Mouse (Mus musculus) lung, embryonic 14.5 days (tissue): ENCODE data around the gene Bptf. TPM values are rescaled to one million over a fixed set of nuclear protein-coding genes. Genes with fewer than 3 reads are reported as not detected.
"Not testable (repeated sequence)": the region's sequence is repeated elsewhere in the genome, so short reads cannot be mapped to it uniquely, and the experiment has no call there.

ENCODE experiments used
- ATAC-seq: fragments of 200-750 bp; cut with Nextera tagmentation; 2 replicates; pipeline ENCODE4 v1.8.0; 2017; ENCODE audit warnings: mild to moderate bottlenecking, moderate TSS enrichment, moderate library complexity; ENCODE audit not compliant: insufficient read depth
- DNase-seq: peaks from one replicate; pipeline ENCODE4 v3.0.0-alpha.2; 2015
- H3K27ac ChIP-seq: fragments of 300-500 bp; sonication (generic); 2 replicates; pipeline ENCODE4 v1.5.1; 2014; ENCODE audit warnings: low read depth, mild to moderate bottlenecking, moderate library complexity
- H3K27me3 ChIP-seq: fragments of 300-500 bp; sonication (generic); 2 replicates; pipeline ENCODE4 v1.6.1; 2014; ENCODE audit warnings: low read length, control low read depth; ENCODE audit not compliant: insufficient read depth
- H3K36me3 ChIP-seq: fragments of 300-500 bp; sonication (generic); 2 replicates; pipeline ENCODE4 v1.6.1; 2014; ENCODE audit warnings: control low read depth; ENCODE audit not compliant: insufficient read depth
- H3K4me1 ChIP-seq: fragments of 300-500 bp; sonication (generic); 2 replicates; pipeline ENCODE4 v1.6.1; 2014; ENCODE audit warnings: antibody characterized with exemption, control low read depth; ENCODE audit not compliant: insufficient read depth
- H3K4me2 ChIP-seq: fragments of 300-500 bp; sonication (generic); 2 replicates; pipeline ENCODE4 v1.6.1; 2014; ENCODE audit warnings: mild to moderate bottlenecking
- H3K4me3 ChIP-seq: fragments of 300-500 bp; sonication (generic); 2 replicates; pipeline ENCODE4 v1.5.1; 2014; ENCODE audit warnings: low read depth, low read length
- H3K9ac ChIP-seq: fragments of 300-500 bp; sonication (generic); 2 replicates; pipeline ENCODE4 v1.6.1; 2014
- H3K9me3 ChIP-seq: fragments of 300-500 bp; sonication (generic); 2 replicates; pipeline ENCODE4 v1.6.1; 2016; ENCODE audit warnings: low read depth, low read length, control low read depth
- CTCF ChIP-seq: IDR thresholded peaks from 2 replicates; pipeline ENCODE4 v1.5.1; 2016; ENCODE audit warnings: antibody characterized with exemption, low read depth
- WGBS: fragments of 180-500 bp; shearing (Covaris S2); extraction: QIAGEN DNeasy Blood & Tissue Kit; methylation state at CpG from one replicate; pipeline ENCODE4 v1.1.7; 2014; 5-methylcytosine and 5-hydroxymethylcytosine counted together
- polyA plus RNA-seq: library from polyadenylated mRNA; unstranded; fragments of >200 nt; fragmentation: Nextera tagmentation; extraction: Ambion mirVana; gene quantifications from 2 replicates; pipeline ENCODE4 v1.2.1, GENCODE M21; 2014

Bptf gene
- polyA plus RNA-seq, 1 experiment from 2014 or later, result 40.6 TPM

DNA sequence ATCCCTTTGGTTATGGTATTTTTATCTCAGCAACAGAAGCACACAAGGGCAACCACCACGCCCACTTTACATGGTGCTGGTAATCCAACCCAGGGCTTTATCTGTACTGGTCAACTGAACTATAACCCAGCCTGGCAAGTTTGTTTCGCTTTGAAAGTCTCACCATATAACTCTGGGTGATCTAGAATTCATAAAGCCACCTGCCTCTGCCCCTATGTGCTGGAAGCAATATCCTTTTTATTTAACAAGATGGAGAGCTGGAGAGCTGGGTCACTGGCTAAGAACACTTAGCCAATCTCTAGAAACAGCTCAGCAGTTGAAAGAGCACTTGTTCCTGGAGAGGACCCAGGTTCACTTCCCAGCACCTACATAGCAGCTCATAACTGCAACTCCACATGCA lies 144.5 kb downstream of the Bptf start:
- Histone ChIP-seq H3K27ac (no peak overlapping the region), H3K4me2 (no peak overlapping the region), H3K9ac (no peak overlapping the region), H3K4me1 (no peaks in the 10 kb centered on the region), H3K9me3 (no peaks in the 10 kb centered on the region), H3K27me3 (no peaks in the 10 kb centered on the region), H3K4me3 (no peak overlapping the region), H3K36me3 (peaks cover 52% of the 10 kb centered on the region)
- ATAC-seq (no peak), DNase-seq (no peak)
- no peak for TF ChIP-seq CTCF
- WGBS, result 86% methylated on average over 2 of the region's 2 CpGs

DNA sequence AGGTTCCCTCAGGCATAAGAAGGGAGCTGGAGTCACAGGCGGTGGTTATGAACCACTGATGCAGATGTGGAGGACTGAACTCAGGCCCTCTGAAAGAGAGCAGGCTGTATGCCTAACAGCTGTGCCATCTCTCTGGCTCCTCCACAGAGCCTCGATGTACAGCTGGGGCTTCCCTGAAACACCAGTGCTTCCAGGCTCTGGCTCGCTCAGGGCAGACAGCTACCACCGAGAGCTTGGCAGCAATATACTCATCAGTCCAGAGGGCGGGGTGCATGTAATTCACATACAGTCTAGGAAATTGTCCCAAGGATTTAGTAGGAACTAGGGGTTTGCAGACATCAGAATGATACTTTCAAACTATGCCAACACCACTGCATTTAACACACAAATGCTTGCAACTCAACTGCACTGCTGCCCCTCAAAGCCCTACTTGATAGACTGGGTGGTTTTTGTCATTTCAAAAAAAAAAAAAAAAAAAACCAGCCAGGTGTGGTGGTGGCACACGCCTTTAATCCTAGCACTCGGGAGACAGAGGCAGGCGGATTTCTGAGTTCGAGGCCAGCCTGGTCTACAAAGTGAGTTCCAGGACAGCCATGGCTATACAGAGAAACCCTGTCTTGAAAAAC lies 145.8 kb downstream of the Bptf start:
- 70% methylated on average over 9 of the region's 9 CpGs for whole genome bisulfite sequencing
- ATAC-seq, result peak; percentile 92
- not testable (repeated sequence) for H3K4me2 ChIP-seq, H3K4me1 ChIP-seq, H3K4me3 ChIP-seq, H3K27me3 ChIP-seq, H3K9ac ChIP-seq, H3K9me3 ChIP-seq
- peaks cover 40% of the 10 kb centered on the region for H3K36me3 ChIP-seq
- H3K27ac ChIP-seq, result peak overlapping the region; percentile 47; the same call in 1 of the 2 replicates
- DNase-seq, result peak; percentile 85

Other genes starting within 250 kb of the Bptf start
- gene Smurf2, start 211.4 kb downstream of the Bptf start, polyA plus RNA-seq, result 21.5 and 23.3 TPM in 2 replicates
- gene Kpna2, start 132.6 kb downstream of the Bptf start, polyA plus RNA-seq, result 563 and 575 TPM in 2 replicates
- 5.1 and 7.3 TPM in 2 replicates for gene 1810010H24Rik, start 106.4 kb downstream of the Bptf start, polyA plus RNA-seq
- gene Nol11, start 57.3 kb upstream of the Bptf start, polyA plus RNA-seq, result 65.1 and 66.2 TPM in 2 replicates